Mouse (Mus musculus) heart, embryonic 10.5 days (tissue): ENCODE measurements at regions not wholly inside any gene's neighbourhood (a gene's known extent, or its start where the extent isn't known, plus 50 kb on each side); places are given as distances from the start of the nearest gene placed in this dataset.

Experiments
- DNase-seq: peaks from one replicate; pipeline ENCODE4 v3.0.0-alpha.2; 2017; ENCODE audit warnings: low spot score
- H3K27ac ChIP-seq: fragments of 300-500 bp; sonication (generic); 2 replicates; pipeline ENCODE4 v1.5.1; 2016; ENCODE audit warnings: mild to moderate bottlenecking
- H3K27me3 ChIP-seq: fragments of 300-500 bp; sonication (generic); 2 replicates; pipeline ENCODE4 v1.6.1; 2016; ENCODE audit warnings: mild to moderate bottlenecking; ENCODE audit not compliant: poor library complexity, insufficient read depth, severe bottlenecking
- H3K36me3 ChIP-seq: fragments of 300-500 bp; sonication (generic); 2 replicates; pipeline ENCODE4 v1.6.1; 2016; ENCODE audit warnings: mild to moderate bottlenecking, moderate library complexity
- H3K4me1 ChIP-seq: fragments of 300-500 bp; sonication (generic); 2 replicates; pipeline ENCODE4 v1.6.1; 2016; ENCODE audit warnings: mild to moderate bottlenecking
- H3K4me3 ChIP-seq: fragments of 300-500 bp; sonication (generic); 2 replicates; pipeline ENCODE4 v1.5.1; 2016; ENCODE audit warnings: mild to moderate bottlenecking, moderate library complexity
- H3K9me3 ChIP-seq: fragments of 300-500 bp; sonication (generic); 2 replicates; pipeline ENCODE4 v1.6.1; 2016; ENCODE audit warnings: mild to moderate bottlenecking, moderate library complexity
- WGBS: fragments of 180-500 bp; shearing (Covaris S2); methylation state at CpG from one replicate; pipeline ENCODE4 v1.1.7; 2016; 5-methylcytosine and 5-hydroxymethylcytosine counted together

- Histone ChIP-seq H3K27me3 (no peaks in the 10 kb centered on the region), H3K27ac (peak overlapping the region; percentile 57; the same call in 1 of the 2 replicates), H3K4me1 (peaks cover 20% of the 10 kb centered on the region), H3K4me3 (peak overlapping the region; percentile 2; the same call in 1 of the 2 replicates), H3K9me3 (peaks cover 9% of the 10 kb centered on the region), H3K36me3 (0 out of 2 replicates have a peak, but pooled peaks cover 2% of the 10 kb centered on the region)
- WGBS, result 40% methylated on average over 17 of the region's 17 CpGs
- DNase-seq, result no peak
Observed at GRCm38 (mm10) chr11:79806911-79807466, 155.2 kb downstream of the Utp6 start.

GRCm38 (mm10) chr11:79806417-79806816, 155.8 kb downstream of the Utp6 start:
- Histone ChIP-seq H3K27me3 (no peaks in the 10 kb centered on the region), H3K4me1 (peaks cover 20% of the 10 kb centered on the region), H3K9me3 (peaks cover 9% of the 10 kb centered on the region), H3K36me3 (0 out of 2 replicates have a peak, but pooled peaks cover 2% of the 10 kb centered on the region), H3K27ac (0 out of 2 replicates have a peak overlapping the region, but pooled peaks have one; percentile 67), H3K4me3 (no peak overlapping the region)
- no peak for DNase-seq
- WGBS, result 70% methylated on average over 10 of the region's 10 CpGs

- DNase-seq, result no peak
- Histone ChIP-seq H3K4me1 (peaks cover 20% of the 10 kb centered on the region), H3K4me3 (no peak overlapping the region), H3K36me3 (0 out of 2 replicates have a peak, but pooled peaks cover 2% of the 10 kb centered on the region), H3K27ac (peak overlapping the region; percentile 67; the same call in 1 of the 2 replicates), H3K9me3 (peaks cover 9% of the 10 kb centered on the region), H3K27me3 (no peaks in the 10 kb centered on the region)
- 42% methylated on average over 10 of the region's 10 CpGs for WGBS
Observed at GRCm38 (mm10) chr11:79805981-79806415, 156.2 kb downstream of the Utp6 start.

GRCm38 (mm10) chr11:79803971-79804370, 158.2 kb downstream of the Utp6 start:
- no peak for DNase-seq
- Histone ChIP-seq H3K9me3 (peaks cover 9% of the 10 kb centered on the region), H3K27ac (no peak overlapping the region), H3K4me3 (no peak overlapping the region), H3K36me3 (0 out of 2 replicates have a peak, but pooled peaks cover 2% of the 10 kb centered on the region), H3K4me1 (peaks cover 20% of the 10 kb centered on the region), H3K27me3 (no peaks in the 10 kb centered on the region)
- 66% methylated on average over 2 of the region's 2 CpGs for WGBS

- DNase-seq, result no peak
- no peaks in the 10 kb centered on the region for H3K27me3 ChIP-seq
- WGBS, result 73% methylated on average over 5 of the region's 5 CpGs
- no peak overlapping the region for H3K27ac ChIP-seq
- no peak overlapping the region for H3K4me3 ChIP-seq
- peaks cover 9% of the 10 kb centered on the region for H3K9me3 ChIP-seq
- peaks cover 20% of the 10 kb centered on the region for H3K4me1 ChIP-seq
- H3K36me3 ChIP-seq, result 0 out of 2 replicates have a peak, but pooled peaks cover 2% of the 10 kb centered on the region
Observed at GRCm38 (mm10) chr11:79803006-79803405, 159.2 kb downstream of the Utp6 start.

GRCm38 (mm10) chr11:79802566-79802965, 159.6 kb downstream of the Utp6 start:
- Histone ChIP-seq H3K27me3 (no peaks in the 10 kb centered on the region), H3K27ac (no peak overlapping the region), H3K9me3 (peaks cover 9% of the 10 kb centered on the region), H3K36me3 (0 out of 2 replicates have a peak, but pooled peaks cover 2% of the 10 kb centered on the region), H3K4me3 (no peak overlapping the region), H3K4me1 (peaks cover 20% of the 10 kb centered on the region)
- WGBS, result 88% methylated on average over 13 of the region's 13 CpGs
- DNase-seq, result no peak

- H3K27me3 ChIP-seq, result 0 out of 2 replicates have a peak, but pooled peaks cover 3% of the 10 kb centered on the region
- WGBS, result 69% methylated on average over 8 of the region's 8 CpGs
Observed at GRCm38 (mm10) chr11:79800256-79800655, 161.9 kb downstream of the Utp6 start.

GRCm38 (mm10) chr11:79788251-79788741, 173.9 kb downstream of the Utp6 start:
- H3K4me3 ChIP-seq, result no peak overlapping the region
- H3K36me3 ChIP-seq, result no peaks in the 10 kb centered on the region
- H3K27ac ChIP-seq, result peak overlapping the region; percentile 65
- no peaks in the 10 kb centered on the region for H3K9me3 ChIP-seq
- 0 out of 2 replicates have a peak, but pooled peaks cover 4% of the 10 kb centered on the region for H3K27me3 ChIP-seq
- 70% methylated on average over 3 of the region's 3 CpGs for WGBS
- no peak for DNase-seq
- peaks cover 57% of the 10 kb centered on the region for H3K4me1 ChIP-seq

More at GRCm38 (mm10) chr11:79800256-79800655, 161.9 kb downstream of the Utp6 start:
- H3K4me3 ChIP-seq, result no peak overlapping the region
- no peak for DNase-seq
- no peak overlapping the region for H3K27ac ChIP-seq
- H3K4me1 ChIP-seq, result 0 out of 2 replicates have a peak, but pooled peaks cover 5% of the 10 kb centered on the region
- 0 out of 2 replicates have a peak, but pooled peaks cover 2% of the 10 kb centered on the region for H3K36me3 ChIP-seq
- peaks cover 9% of the 10 kb centered on the region for H3K9me3 ChIP-seq

- DNase-seq, result no peak
- peak overlapping the region; percentile 65; the same call in 1 of the 2 replicates for H3K27ac ChIP-seq
- H3K27me3 ChIP-seq, result 0 out of 2 replicates have a peak, but pooled peaks cover 4% of the 10 kb centered on the region
- peaks cover 52% of the 10 kb centered on the region for H3K4me1 ChIP-seq
- no peaks in the 10 kb centered on the region for H3K9me3 ChIP-seq
- H3K4me3 ChIP-seq, result no peak overlapping the region
- no peaks in the 10 kb centered on the region for H3K36me3 ChIP-seq
- 81% methylated on average over 1 of the region's 1 CpGs for WGBS
Observed at GRCm38 (mm10) chr11:79787766-79788165, 174.4 kb downstream of the Utp6 start.

GRCm38 (mm10) chr11:79784071-79784470, 178.1 kb downstream of the Utp6 start:
- WGBS, result 50% methylated on average over 3 of the region's 3 CpGs
- H3K4me3 ChIP-seq, result no peak overlapping the region
- no peaks in the 10 kb centered on the region for H3K9me3 ChIP-seq
- no peak for DNase-seq
- peaks cover 31% of the 10 kb centered on the region for H3K4me1 ChIP-seq
- no peaks in the 10 kb centered on the region for H3K27me3 ChIP-seq
- no peak overlapping the region for H3K27ac ChIP-seq
- H3K36me3 ChIP-seq, result no peaks in the 10 kb centered on the region

- Histone ChIP-seq H3K36me3 (no peaks in the 10 kb centered on the region), H3K27me3 (no peaks in the 10 kb centered on the region), H3K9me3 (no peaks in the 10 kb centered on the region), H3K27ac (no peak overlapping the region), H3K4me3 (no peak overlapping the region), H3K4me1 (peaks cover 35% of the 10 kb centered on the region)
- DNase-seq, result no peak
- 75% methylated on average over 5 of the region's 5 CpGs for WGBS
Observed at GRCm38 (mm10) chr11:79781966-79782365, 180.2 kb downstream of the Utp6 start.

GRCm38 (mm10) chr11:79779756-79780155, 182.4 kb downstream of the Utp6 start:
- 64% methylated on average over 5 of the region's 5 CpGs for whole genome bisulfite sequencing
- Histone ChIP-seq H3K4me1 (peaks cover 41% of the 10 kb centered on the region), H3K36me3 (no peaks in the 10 kb centered on the region), H3K4me3 (no peak overlapping the region), H3K27me3 (no peaks in the 10 kb centered on the region), H3K9me3 (no peaks in the 10 kb centered on the region), H3K27ac (0 out of 2 replicates have a peak overlapping the region, but pooled peaks have one; percentile 4)
- DNase-seq, result no peak

- DNase-seq, result no peak
- 66% methylated on average over 5 of the region's 5 CpGs for WGBS
- peak overlapping the region; percentile 65 for H3K27ac ChIP-seq
Observed at GRCm38 (mm10) chr11:79778522-79778921, 183.7 kb downstream of the Utp6 start.

More at GRCm38 (mm10) chr11:79778522-79778921, 183.7 kb downstream of the Utp6 start:
- Histone ChIP-seq H3K27me3 (no peaks in the 10 kb centered on the region), H3K4me1 (peaks cover 42% of the 10 kb centered on the region), H3K4me3 (no peak overlapping the region), H3K36me3 (no peaks in the 10 kb centered on the region), H3K9me3 (no peaks in the 10 kb centered on the region)
